Mouse (Mus musculus) cerebellum, adult (tissue): ENCODE measurements around the gene Cd180.

Experiments
- ATAC-seq: cut with Nextera tagmentation; 2 replicates; pipeline ENCODE4 v1.9.2; 2017; ENCODE audit warnings: mild to moderate bottlenecking, moderate library complexity, mixed read lengths; ENCODE audit not compliant: insufficient number of reproducible peaks, low FRiP score, low TSS enrichment

Cd180 gene

DNA sequence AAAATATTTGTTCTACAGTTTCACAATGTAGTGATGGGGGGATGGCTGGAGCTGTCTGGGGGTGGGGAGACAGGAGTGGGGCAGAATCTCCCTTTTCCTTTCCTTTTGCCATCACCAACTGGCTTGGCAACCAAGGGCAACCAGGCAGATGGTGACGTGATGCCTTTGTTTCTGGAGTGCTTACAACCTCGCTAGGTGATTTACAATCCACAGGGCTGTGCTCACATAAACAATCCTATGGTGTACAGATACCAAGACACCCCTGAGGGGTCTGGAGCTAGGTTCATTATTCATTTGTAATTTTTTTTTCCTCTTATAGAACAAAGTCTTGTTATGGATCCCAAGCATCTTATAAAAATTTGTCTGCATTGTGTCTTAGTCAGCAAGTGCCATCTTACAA, 39.7 kb downstream of the Cd180 start:
- ATAC-seq = no peak

DNA sequence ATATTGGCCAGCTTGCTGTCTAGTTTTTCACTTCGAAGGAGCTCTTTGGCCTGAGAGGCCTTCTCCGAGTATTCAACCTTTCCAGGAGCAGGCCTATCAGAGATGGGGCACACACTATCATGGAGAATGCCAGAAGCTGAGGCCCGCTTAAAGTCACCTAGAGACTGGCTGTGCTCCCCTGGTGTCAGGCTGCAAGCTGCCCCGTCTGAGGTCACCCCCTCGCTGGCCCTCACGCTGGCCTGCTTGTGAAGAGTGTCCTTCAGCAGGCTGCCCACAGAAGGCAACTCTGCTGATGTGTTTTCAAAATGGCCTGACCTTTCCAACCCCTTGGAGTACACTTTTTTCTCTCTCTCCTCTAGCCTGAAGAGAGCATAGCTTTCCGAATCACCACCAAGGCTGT, 44.5 kb downstream of the Cd180 start:
- ATAC-seq = no peak

DNA sequence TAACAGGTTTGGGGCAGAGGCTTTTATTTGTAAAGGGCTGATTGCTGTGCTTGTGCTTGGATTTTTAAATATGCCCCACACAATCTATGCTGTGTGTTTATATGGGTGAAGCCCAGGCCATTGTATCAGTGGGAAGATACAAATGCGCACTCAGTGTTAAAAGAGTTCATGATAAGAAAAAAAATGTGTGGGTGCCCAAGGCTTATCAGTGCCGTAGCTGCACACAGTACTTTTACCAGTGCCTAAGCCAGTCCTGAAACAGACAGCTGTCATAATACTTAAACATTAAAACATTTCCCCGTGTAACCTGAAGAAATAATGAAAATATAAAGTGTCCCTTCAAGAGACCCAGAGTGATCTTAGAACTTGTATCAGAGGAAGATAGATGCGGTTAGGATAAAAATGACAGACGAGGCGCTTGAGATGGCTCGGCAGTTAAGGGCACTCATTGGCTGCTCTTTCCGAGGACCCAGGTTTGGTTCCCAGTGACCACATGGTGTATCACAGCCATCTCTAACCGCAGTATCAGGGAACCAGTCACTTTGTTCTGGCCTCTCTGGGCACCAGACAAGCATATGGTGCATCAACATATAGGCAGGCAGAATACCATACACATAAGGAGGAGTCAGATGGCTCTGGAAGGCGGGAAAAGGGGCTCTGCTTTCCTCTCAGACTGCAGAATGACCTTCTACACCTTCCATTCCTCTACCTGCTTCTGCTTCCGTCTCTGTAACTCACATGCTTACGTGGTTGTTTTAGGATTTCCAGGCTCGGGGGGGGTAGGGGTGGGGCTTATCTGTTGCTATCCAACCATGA, 46.6 kb downstream of the Cd180 start:
- no peak for ATAC-seq

DNA sequence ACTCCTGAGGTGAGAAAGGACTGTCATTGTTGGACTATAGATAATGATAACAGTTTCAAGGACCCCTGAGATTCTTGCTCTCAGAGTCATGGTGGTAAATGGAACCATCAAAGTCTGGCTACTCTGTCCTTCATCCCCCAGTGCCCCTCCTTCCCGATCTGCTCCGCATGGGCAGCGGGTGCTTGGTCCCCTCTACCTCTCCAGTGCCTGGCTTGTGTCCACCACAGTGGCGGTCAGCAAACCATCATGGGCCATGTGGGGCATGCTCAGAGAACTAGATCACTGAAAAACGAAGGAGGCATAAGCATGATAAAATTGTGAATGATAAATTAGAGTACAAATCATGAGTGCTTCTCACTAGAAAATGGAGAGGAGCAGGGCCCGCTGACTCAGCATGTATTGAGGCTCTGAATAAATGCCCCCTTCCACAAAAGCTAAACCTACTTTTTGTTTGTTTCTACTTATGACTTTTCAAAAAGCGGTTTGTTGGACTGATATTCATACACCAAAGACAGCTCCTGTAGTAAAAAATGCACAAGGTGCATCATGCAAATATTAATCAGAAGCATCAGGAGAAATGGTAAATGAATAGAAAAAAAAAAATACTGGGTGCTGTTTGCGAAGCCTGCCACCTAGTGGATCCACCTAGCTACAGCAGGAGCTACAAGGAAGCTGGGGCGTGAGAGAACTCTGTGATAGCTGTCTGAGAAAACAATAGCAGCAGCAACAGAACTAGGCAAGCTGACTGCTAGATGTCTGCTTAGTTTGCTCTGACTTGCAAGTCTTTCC, 51.3 kb downstream of the Cd180 start:
- no peak for ATAC-seq

DNA sequence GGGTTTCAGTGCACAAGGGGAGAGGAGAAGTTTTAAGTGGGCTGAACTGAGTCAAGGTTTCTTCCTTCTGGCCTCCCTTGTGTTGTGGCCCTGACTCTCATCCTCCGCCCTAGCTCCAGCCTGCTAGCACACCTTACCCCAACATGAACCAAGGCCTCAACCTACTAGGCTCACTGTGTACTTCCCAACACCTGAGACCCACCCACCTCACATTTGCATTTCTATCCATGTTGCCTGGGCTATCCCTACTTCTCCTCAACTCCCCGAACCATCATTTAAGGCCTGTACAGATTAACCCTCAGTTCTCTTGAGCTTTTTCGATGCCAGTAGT, 51.9 kb downstream of the Cd180 start:
- no peak for ATAC-seq

DNA sequence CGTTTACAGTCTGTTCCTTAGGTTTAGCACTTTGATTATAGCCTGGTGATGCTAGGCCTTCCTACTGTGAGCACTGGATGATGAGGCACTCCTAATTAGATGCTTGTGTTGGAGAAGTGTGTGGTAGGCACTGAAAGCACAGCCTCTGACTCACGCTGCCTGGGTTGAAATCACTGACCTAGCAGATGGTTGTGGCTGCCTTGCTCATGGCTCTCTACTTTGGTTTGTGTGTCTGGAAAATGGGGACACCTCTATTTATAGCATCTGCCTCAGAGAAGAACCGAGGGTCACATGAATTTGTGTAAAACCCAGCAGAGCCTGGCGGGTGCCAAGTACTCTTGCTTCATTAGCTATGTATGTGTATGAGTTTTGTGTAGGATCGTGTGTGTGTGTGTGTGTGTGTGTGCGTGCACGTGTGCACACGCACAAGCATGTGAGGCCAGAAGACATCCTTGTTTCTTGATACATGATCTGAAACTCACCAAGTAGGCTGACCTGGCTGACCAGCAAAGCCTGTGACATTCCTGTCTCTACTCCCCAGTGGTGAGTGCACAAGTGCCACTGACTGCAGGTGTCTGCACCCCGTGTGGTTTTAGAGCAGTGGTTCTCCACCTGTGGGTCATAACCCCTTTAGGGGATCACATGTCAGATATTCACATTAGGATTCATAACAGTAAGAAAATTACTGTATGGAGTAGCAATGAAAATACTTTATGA, 52.4 kb downstream of the Cd180 start:
- ATAC-seq = no peak

DNA sequence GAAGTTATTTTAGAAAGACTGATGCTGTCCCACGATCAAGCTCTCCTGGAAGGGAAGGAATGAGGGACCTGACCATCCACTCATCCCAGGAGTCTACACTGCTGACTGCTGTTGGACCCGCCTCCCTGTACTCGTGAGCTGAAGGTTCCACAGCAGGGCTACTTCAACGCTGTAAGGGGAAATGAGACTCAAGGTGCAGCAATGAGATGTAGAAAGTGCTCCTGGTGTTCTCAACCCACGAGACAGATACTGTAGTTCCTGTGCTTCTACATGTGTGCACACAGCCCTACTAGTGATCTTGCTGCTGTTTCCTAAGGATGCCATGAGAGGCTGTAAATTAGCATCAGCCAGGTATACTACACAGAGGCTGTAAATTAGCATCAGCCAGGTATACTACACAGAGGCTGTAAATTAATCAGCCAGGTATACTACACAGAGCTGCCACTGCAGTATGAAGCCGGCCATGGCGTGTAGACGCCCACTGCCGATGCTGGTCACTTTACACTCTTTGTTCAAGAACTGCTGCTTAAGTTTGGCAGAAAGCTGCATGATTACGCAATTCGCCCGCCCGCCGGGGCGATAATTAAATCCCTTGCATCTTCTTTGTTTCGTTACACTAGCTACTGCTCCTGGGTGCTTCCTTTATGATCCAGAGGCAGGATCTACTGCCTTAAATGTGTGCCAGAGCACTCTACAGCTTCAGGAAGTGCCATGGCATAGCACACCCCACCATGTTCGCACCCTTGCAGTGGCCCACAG, 53.6 kb downstream of the Cd180 start:
- no peak for ATAC-seq

DNA sequence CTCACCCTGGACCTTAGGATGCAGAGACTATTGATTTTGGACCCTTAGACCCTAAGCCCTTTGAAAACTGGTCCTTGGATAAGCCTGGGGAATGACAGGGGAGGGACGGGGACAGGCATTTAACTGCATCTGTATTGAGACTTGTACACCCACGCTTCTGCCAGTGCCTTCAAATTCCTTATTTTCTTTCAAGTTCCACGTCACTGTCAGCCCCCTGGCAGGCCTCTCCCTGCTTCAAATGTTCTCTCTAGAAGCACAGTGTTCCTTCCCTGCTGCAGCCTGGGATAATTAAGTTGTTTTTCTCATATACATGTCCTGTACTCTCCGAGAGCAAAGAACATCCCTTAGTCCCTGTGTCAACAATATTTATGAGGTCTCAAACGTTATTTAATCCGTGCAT, 55.8 kb downstream of the Cd180 start:
- no peak for ATAC-seq

DNA sequence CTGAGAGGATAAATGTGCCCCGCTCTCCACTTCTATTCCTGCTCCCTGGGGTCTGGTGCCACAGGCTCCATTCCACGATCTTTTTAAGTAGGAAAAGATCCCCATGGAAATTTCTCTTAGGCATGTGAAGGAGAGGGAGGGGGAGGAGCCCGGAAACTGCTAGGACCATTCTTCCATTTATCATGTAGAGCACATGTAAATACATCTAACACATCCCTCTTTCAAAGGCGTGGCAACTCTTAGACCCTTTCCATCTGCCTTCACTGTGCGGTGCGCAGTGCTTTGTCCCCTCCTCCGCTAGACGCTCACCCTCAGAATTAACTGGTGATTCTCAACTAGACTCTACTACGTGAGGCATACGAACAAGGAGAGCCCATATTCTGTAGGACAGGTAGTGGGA, 56.5 kb downstream of the Cd180 start:
- ATAC-seq = no peak

DNA sequence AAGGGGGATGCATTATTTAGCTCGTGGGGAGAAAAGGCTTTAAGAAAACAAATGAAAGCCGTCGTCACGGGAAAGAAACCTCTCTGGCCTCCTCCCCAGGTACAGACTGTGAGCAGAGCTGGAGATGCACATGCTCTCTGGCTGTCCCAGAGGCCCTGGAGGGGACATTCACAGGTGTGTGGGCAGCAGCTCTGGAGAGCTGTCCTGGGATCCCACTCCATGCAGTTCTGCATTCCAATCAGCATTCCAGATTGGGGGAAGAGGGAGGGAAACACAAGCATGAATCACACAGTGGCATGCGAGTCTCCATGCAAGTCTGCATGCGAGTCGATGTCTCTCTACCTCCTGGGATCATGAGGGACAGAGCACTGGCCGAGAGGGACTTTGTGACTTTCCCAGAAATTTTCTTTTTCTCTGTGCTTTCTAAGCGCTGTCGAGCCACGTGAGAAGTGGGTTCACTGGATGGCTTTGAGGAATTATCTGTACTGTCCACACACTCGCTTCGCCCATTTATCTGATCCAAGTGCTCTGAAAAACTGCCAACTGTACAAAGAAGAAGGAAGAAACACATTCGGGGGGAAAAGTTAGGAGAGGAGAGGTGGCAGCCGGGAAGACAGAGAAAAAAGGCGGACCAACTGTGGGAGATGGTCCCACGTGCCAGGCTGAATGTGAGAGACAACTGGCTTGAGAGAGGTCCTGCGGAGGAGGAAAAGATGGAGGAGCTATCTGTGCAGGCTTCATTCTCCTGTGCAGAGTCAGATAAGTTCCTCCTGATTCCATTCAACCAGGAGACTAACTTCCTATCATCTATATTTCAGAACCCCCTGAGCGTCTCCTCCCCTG, 60.6 kb downstream of the Cd180 start:
- ATAC-seq = no peak

DNA sequence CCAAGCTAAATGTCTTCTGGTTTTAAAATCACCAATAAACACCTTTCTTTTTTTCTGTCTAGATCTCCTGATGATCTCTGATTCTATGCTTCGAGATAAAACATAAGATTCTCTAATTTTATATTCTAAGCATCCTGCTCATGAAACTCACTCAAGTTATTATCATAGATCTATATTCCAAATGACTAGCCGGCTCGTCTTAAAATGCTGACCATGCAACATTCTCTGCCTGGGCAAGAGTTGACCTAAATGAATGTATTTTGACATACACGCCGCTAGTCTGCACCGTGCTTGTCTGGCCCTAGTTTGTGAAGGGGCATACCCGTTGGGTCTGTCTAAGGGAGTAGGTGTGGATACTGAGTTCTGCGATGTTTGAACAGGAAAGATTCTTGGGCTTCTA, 61.8 kb downstream of the Cd180 start:
- no peak for ATAC-seq

DNA sequence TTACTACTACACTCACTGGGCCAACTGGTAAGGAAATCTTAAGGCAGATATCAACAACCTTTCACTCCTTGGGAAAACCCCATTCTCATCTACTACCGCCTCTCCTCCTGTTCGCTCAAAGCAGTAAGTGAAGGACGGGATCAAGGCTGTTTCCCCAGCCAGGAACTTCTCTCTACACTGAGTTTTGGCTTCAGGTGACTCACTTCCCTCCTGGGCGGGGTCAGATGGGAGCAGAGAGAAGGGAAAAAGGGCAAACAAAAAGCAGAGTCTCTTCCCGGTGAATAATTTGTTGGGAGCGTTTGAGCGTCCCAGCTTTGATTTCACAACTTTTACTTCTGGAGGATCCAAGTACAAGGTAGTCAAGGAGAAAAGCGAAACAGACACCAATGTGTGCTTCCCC, 62.7 kb downstream of the Cd180 start:
- ATAC-seq = no peak

DNA sequence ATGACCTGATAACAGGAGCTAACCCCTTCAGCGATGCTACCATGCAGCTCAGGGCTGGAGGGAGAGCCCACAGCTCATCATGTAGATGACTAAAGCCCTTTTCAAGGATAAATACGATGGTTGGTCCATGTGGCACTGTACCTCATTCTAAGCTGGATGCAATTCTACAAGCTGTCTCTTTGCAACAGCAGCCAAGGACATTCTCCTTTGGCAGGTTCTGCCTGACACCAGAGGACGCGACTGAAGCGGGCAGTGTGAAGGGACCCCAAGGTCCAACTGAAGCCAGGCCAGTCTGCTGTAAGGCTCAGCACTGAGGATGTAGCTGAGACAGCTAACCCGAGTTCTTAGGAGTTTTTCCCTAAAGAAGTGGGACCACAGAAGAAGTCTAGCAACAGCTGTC, 64.7 kb downstream of the Cd180 start:
- no peak for ATAC-seq

DNA sequence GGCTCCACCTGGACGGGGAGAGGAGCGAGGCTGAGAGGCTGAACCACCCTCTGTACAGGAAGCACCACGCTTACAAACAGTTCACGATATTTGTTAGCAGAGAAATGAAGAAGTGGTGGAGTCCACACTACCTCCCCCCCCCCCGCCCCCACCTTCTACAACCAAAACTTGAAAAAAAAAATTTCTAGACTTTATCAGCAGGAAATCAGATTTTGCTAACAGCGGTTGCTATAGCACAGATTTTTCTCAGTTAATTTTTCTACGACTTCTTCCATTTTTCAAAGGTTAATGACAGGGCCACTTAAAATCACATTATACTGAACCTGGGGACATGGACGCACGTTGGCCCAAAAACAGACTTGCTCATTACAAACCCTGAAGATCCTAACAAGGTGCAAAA, 68.1 kb downstream of the Cd180 start:
- no peak for ATAC-seq

DNA sequence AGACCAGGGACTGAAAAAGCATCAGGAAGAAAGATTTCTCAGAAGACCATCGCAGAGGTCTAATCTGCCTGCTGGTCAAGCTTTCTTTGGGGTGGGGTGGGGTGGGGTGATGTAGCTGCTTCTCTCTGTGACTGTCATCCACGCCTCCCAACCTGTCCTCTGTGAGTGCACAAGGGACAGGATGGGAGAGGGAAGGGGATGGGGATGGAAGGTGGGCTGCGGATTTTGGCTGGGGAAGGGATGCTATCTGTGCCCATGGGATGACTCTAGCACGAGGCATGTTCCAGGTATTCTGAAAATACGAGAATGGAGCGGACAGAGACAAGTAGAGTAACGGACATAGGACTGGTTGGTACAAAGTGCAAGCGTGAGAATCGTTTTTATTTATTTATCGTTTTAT, 68.8 kb downstream of the Cd180 start:
- no peak for ATAC-seq

DNA sequence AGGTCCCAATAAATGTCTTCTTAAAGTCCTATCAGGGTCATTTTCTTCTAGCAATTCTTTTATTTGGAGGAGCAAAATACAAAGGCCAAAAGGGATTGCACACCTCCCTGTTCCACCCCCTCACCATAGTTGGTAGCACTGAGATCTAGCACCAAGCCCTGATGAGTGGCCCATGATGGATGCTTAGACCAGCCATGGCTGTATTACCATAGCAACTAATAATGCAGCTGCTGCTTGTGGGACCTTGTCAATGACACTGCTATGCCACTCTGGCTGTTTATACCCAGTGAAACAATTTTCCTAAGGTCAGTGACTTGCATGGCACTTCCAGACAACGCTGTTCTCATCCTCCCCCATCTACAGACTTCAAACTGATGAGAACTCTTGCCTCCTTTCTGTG, 70.9 kb downstream of the Cd180 start:
- ATAC-seq = no peak

DNA sequence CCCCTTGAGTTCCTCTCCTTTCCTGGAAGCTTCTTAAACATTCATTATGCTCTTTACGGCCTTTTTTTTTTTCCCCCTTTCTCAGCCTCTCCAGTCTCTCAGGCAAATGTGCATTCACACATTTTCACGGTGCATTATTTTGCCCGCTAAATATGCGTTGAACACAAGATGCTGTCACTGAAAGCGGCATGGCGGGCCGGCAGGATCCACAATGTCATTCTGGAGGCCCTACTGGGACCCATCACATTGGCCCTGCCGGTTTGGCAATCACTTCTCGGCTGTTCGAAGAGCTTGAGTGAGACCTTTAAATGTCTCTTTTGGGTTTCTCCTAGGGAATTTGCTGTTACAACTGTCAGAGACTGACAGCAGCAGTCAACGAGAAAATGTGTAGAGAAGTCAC, 71.9 kb downstream of the Cd180 start:
- no peak for ATAC-seq

DNA sequence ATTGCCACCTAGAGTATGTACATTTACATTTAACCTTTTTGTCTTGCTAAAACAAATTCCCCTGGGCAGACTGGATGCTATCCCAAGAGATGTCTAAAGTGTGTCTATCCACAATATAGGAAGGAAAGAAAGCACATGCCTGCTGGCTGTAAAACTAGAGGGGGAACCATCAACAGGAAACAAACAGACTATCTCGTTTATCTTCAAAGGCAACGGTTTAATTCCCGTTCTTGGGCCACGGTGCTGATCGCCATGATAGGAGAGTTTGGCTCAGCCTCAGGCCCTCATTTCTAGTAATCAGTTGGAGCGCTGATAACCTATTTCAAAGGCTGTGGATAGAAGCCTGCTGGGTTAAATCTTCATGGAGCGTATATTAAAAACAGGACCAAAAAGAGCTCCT, 73.8 kb downstream of the Cd180 start:
- no peak for ATAC-seq

DNA sequence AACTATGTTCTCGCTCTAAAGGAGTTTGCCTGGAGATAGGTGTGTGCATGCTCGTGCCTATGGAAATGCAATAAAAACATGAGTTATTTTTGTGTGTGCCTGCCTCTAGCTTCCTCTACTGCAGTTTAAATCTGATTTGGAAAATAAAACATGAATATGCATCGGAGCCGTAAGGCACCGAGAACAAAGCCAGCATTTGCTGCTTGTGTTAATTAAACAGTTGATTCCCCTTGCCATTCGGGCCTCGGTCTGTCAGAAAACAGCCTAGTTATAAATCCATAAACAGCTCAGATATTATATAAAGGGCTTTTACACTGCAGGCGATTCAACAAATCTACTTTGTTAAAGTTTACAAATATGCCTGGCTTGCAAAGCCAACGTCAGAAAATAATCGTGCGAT, 75.2 kb downstream of the Cd180 start:
- no peak for ATAC-seq

DNA sequence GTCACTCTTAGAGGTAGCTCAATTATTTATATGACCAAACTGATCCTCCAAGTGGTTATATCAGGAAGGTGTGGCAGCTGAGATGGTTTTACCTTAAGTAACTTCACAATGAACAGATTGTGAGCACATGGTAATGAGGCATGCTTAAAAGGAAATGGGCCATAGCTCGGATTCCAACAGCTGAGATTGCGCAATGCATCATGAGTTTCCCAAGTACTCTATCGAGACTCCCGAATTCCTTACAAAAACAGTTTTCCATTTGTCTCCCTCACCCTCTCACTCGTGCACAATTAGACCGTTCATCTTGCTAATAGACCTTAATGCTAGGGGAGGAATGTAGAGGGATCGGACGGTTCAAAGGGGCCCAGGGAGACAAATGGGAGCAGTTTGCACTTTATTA, 76.8 kb downstream of the Cd180 start:
- ATAC-seq = no peak
